Mouse (Mus musculus): Measurements from ENCODE around the gene Rrm2.

DNA sequence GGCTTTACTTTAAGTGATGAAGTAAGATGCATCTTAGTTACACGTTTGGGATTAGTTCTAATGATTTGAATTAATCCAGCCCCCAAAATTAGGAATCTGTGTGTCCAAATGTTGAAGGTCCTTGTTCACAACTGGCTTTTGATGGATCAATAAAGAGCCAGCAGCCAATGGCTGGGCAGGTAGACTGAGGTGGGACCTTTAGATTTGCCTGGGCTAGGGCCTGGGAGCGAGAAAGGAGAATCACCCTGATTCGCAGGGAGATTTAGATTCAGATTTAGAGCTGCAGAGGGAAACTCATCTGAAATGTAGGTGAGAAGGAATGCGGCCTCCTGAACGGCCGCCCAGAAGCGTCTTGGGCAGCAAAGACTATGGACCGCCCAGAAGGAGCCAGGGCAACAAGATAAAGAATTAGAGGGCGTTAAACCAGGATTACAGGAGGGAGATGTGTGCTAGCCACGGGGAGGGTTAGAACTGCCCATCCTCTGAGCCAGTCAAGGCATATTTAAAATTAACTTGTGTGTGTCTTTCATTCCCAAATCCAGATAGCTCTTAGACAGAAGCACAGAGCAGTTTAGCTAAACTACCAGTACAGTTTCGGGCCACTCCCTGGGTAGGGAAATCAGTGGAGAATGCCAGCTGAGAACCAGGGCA lies 21.2 kb upstream of the Rrm2 start:
- TF ChIP-seq CTCF (IDR thresholded peaks at IDR 0.05; ENCODE audit: low read depth) (no peak), EP300 (IDR thresholded peaks at IDR 0.05; ENCODE audit: low read depth) (no peak)

Measured in heart, postnatal 0 days (tissue).